Mouse (Mus musculus): ENCODE measurements around the gene Glod5.

The Glod5 gene

GRCm38 (mm10) chrX:7968899-7969298 lies 49.4 kb downstream of the Glod5 start:
- no peak for DNase-seq (ENCODE audit: extremely low spot score, low read depth, low spot score)

DNA sequence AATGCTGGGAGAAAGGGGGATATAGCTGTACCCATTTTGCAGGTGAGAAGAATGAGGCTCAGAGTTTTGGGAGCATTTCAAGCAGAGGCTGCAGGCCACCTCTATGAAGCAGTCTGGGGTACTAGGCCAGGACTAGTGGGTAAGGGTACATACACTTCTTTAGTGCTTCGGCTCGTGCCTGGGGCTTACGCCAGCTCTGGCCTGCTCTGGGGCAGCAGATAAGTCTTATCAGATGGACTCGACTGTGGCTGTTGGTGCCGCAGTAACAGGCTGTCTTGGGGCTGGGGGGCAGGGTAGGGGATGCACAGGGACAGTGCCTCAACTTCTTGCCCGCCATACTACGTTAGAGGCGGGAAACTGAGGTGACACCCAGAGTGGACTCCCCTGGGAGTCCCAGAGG lies 50.1 kb downstream of the Glod5 start:
- no peak for DNase-seq (ENCODE audit: extremely low spot score, low read depth, low spot score)

GRCm38 (mm10) chrX:7967596-7968201 lies 50.6 kb downstream of the Glod5 start:
- DNase-seq (ENCODE audit: extremely low spot score, low read depth, low spot score), result no peak

- DNase-seq (ENCODE audit: extremely low spot score, low read depth, low spot score), result no peak
These were observed 52.1 kb downstream of the Glod5 start for GRCm38 (mm10) chrX:7966161-7966560.

- DNase-seq (ENCODE audit: extremely low spot score, low read depth, low spot score), result no peak
These were observed 54.3 kb downstream of the Glod5 start for GRCm38 (mm10) chrX:7963829-7964626.

DNA sequence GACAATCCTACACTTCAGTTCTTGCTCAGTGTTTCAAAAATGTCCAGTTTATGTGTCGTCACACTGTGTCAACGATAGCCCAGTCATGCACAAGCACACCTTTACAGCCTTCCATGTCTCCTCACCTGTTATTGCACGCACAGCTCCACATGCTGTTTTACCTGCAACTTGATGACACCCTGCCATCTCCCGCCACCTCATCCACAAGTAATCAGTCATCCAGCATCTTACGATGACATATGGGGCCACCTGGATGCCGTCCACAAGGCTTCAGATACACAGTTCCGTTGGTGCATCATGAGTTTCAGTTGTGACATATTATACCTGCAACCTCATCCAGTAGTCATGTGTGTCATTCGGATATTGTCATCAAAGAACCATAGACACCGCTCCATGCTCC lies 59.4 kb downstream of the Glod5 start:
- DNase-seq (ENCODE audit: extremely low spot score, low read depth, low spot score), result no peak

All from hindlimb bud, embryonic 11.5 days (tissue).